Mouse (Mus musculus) heart, postnatal 0 days (tissue): Measurements from ENCODE around the gene Dcdc2b. TPM values are rescaled to one million over a fixed set of nuclear protein-coding genes. Genes with fewer than 3 reads are reported as not detected.
A peak's percentile ranks its signal among the peaks of the same experiment; 100 is the strongest.

Experiments
- ATAC-seq: fragments of 200-750 bp; cut with Nextera tagmentation; 2 replicates; pipeline ENCODE4 v1.8.0; 2017; ENCODE audit warnings: low read depth, moderate number of reproducible peaks, moderate library complexity; ENCODE audit not compliant: insufficient read depth
- DNase-seq: peaks from one replicate; pipeline ENCODE4 v3.0.0-alpha.2; 2016; ENCODE audit warnings: low spot score
- H3K27ac ChIP-seq: fragments of 300-500 bp; sonication (generic); 2 replicates; pipeline ENCODE4 v1.5.1; 2014; ENCODE audit warnings: low read depth, mild to moderate bottlenecking
- H3K27me3 ChIP-seq: fragments of 300-500 bp; sonication (generic); 2 replicates; pipeline ENCODE4 v1.6.1; 2014; ENCODE audit warnings: low read length, mixed read lengths; ENCODE audit not compliant: control insufficient read depth, insufficient read depth
- H3K36me3 ChIP-seq: fragments of 300-500 bp; sonication (generic); replicated peaks from 2 replicates; pipeline ENCODE4 v1.6.1; 2014; ENCODE audit warnings: low read length, mixed read lengths; ENCODE audit not compliant: control insufficient read depth, insufficient read depth
- H3K4me1 ChIP-seq: fragments of 300-500 bp; sonication (generic); 2 replicates; pipeline ENCODE4 v1.6.1; 2014; ENCODE audit warnings: antibody characterized with exemption; ENCODE audit not compliant: control insufficient read depth, insufficient read depth
- H3K4me2 ChIP-seq: fragments of 300-500 bp; sonication (generic); 2 replicates; pipeline ENCODE4 v1.6.1; 2014; ENCODE audit warnings: low read depth, mild to moderate bottlenecking, low read length, moderate library complexity
- H3K4me3 ChIP-seq: fragments of 300-500 bp; sonication (generic); 2 replicates; pipeline ENCODE4 v1.5.1; 2014; ENCODE audit warnings: low read depth, low read length
- H3K9ac ChIP-seq: fragments of 300-500 bp; sonication (generic); replicated peaks from 2 replicates; pipeline ENCODE4 v1.6.1; 2014; ENCODE audit warnings: low read depth, low read length, mixed read lengths
- H3K9me3 ChIP-seq: fragments of 300-500 bp; sonication (generic); replicated peaks from 2 replicates; pipeline ENCODE4 v1.6.1; 2016; ENCODE audit warnings: low read length; ENCODE audit not compliant: control insufficient read depth
- CTCF ChIP-seq: IDR thresholded peaks from 2 replicates; pipeline ENCODE4 v1.5.1; 2016; ENCODE audit warnings: antibody characterized with exemption, control low read depth, low read depth
- EP300 ChIP-seq: IDR thresholded peaks from 2 replicates; pipeline ENCODE4 v1.6.1; 2016; ENCODE audit warnings: antibody characterized with exemption, low read depth
- WGBS: fragments of 180-500 bp; shearing (Covaris S2); extraction: QIAGEN DNeasy Blood & Tissue Kit; methylation state at CpG from one replicate; pipeline ENCODE4 v1.1.7; 2014; 5-methylcytosine and 5-hydroxymethylcytosine counted together
- polyA plus RNA-seq: library from polyadenylated mRNA; unstranded; fragments of >200 nt; fragmentation: Nextera tagmentation; extraction: Ambion mirVana; gene quantifications from 2 replicates; pipeline ENCODE4 v1.2.1, GENCODE M21; 2015
- total RNA-seq: library from RNA; depleted of rRNA; stranded (reverse); fragments of >200 nt; gene quantifications from 2 replicates; pipeline ENCODE4 v1.2.3, GENCODE M21; 2014; ENCODE audit warnings: low replicate concordance; rRNA removed

Dcdc2b gene
- total RNA-seq = 9.8 TPM in 1 of 2 replicates, not detected in the other
- 1.5 and 1.9 TPM in 2 replicates for polyA plus RNA-seq

DNA sequence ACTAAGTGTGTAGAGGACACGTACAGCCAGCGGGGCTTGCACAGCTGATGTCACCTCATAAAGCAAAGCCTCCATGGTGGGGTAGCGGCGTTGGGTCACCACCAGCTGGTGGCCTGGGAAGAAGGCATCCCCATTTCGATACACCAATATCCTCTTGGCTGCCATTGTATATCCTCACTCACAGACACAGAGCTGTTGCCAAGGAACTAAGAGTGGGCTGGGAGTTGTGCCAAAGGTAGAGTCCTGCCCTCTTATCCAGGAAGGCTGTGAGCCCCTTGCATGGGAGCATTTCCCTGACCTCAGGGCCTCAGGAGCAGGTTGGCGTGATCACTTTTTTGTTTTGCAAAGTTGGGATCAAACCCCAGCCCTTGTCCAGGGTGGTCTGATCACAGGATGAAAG lies at the start of gene Dcdc2b:
Dcdc2b (minus strand) TSS at position 165 of the 400 bp plus-strand sequence.
- Histone ChIP-seq H3K4me1 (peaks cover 19% of the 10 kb centered on the region), H3K4me3 (no peak within 1 kb of the TSS), H3K9me3 (no peaks in the 10 kb centered on the region), H3K9ac (no peak within 1 kb of the TSS), H3K4me2 (no peak within 1 kb of the TSS), H3K36me3 (peaks cover 16% of the 10 kb centered on the region), H3K27ac (peak within 1 kb of the TSS; percentile 49), H3K27me3 (no peaks in the 10 kb centered on the region)
- 51% methylated on average over 6 of the region's 6 CpGs for WGBS
- ATAC-seq (no peak), DNase-seq (peak; percentile 81)
- TF ChIP-seq CTCF (no peak), EP300 (no peak)

DNA sequence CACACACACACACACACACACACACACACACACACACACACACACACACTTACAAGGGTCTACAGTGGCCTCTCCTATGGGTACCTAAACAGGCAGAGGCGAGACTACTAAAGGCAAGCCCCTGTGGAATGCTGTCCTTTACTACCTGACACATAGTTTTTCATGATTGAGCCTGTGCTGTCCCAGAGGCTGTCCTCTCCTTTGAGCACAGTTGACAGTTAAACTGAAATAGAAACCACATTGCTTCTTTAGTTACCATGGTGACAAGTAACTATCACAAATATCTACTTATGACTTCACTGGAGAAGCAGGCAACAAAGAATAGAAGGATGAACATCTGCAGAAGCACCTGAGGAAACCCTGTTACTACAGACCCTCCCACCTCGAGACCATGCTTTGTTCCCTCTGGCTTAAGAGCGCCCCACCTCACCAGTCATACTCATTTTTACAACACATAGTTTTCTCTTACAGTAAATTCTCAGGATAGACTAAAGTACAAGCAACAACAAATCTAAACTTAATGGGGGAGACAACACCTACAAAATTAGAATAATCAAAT lies 48.3 kb upstream of the Dcdc2b start:
- Histone ChIP-seq H3K27me3 (no peaks in the 10 kb centered on the region), H3K9me3 (no peaks in the 10 kb centered on the region), H3K36me3 (peaks cover 54% of the 10 kb centered on the region), H3K4me2 (no peak overlapping the region), H3K4me1 (no peaks in the 10 kb centered on the region), H3K27ac (no peak overlapping the region), H3K4me3 (no peak overlapping the region), H3K9ac (no peak overlapping the region)
- no peak for ATAC-seq
- no peak for DNase-seq
- TF ChIP-seq EP300 (no peak), CTCF (no peak)
- WGBS = 79% methylated on average over 3 of the region's 3 CpGs

DNA sequence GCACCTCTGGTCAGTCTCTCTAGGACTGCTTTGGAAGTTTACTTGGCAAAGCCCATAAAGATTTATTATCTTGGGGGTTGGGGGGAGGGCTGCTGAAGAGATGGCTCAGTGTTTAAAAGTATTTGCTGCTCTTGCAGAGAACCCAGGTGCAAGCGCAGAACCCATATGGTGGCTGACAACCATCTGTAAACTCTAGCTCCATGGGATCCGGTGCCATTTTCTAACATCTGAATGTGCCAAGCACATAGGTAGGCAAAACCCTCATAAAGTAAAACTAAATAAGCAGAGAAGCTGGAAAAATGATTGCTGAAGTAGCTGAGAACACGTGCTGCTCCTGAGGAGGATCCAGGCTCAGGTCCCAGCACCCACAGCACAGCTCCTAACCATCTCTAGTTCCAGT lies 47.5 kb upstream of the Dcdc2b start:
- H3K4me3 ChIP-seq = no peak overlapping the region
- TF ChIP-seq EP300 (no peak), CTCF (no peak)
- H3K9ac ChIP-seq = no peak overlapping the region
- 93% methylated on average over 3 of the region's 3 CpGs for WGBS
- ATAC-seq (no peak), DNase-seq (no peak)
- no peaks in the 10 kb centered on the region for H3K9me3 ChIP-seq
- no peak overlapping the region for H3K27ac ChIP-seq
- H3K4me1 ChIP-seq = no peaks in the 10 kb centered on the region
- no peaks in the 10 kb centered on the region for H3K27me3 ChIP-seq
- peaks cover 59% of the 10 kb centered on the region for H3K36me3 ChIP-seq
- no peak overlapping the region for H3K4me2 ChIP-seq

DNA sequence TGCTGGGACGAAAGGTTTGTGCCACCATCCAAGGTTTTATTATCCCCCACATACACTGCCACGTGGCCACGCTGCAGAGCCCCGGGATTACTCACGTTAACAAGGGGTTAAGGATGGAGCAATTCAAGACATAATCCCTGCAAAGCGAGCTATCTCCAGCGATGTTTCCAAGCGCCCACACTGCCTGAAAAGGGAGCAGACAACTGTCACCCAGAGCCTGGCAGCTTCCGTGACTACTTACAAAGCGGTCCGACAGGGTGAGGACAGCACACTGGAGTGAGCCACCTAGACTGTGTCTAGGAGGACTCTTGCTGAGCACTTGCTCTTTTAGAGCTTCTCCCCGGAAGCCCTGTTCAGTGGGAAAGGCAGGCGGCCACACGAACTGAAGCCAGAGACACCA lies 40.7 kb upstream of the Dcdc2b start:
- Histone ChIP-seq H3K36me3 (peaks cover 89% of the 10 kb centered on the region), H3K4me2 (no peak overlapping the region), H3K4me1 (no peaks in the 10 kb centered on the region), H3K27ac (no peak overlapping the region), H3K9ac (no peak overlapping the region), H3K9me3 (no peaks in the 10 kb centered on the region), H3K27me3 (no peaks in the 10 kb centered on the region), H3K4me3 (no peak overlapping the region)
- TF ChIP-seq EP300 = no peak
- TF ChIP-seq CTCF = no peak
- ATAC-seq (no peak), DNase-seq (no peak)
- WGBS = 90% methylated on average over 14 of the region's 14 CpGs

DNA sequence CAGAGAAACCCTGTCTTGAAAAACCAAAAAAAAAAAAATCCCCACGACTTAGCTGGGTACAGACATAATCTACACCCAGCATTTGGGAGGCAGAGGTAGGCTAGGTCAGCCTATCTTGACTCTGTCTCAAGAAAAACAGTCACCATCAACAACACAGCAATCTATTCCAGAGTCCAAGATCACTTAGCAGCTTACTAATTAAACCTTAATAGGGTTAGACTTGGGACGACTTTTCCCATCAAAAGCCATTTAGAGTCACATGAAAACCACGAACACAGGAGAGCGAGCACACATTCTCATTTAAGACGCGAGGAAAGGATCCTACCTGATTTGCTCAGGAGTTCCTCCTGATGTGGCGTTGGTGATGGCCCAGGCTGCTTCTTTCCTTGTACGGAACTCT lies 36.3 kb upstream of the Dcdc2b start:
- Histone ChIP-seq H3K27me3 (no peaks in the 10 kb centered on the region), H3K4me1 (no peaks in the 10 kb centered on the region), H3K4me2 (no peak overlapping the region), H3K4me3 (no peak overlapping the region), H3K9me3 (no peaks in the 10 kb centered on the region), H3K27ac (no peak overlapping the region), H3K9ac (no peak overlapping the region), H3K36me3 (peaks cover 94% of the 10 kb centered on the region)
- ATAC-seq (no peak), DNase-seq (no peak)
- WGBS = 92% methylated on average over 8 of the region's 8 CpGs
- TF ChIP-seq CTCF = no peak
- no peak for TF ChIP-seq EP300

DNA sequence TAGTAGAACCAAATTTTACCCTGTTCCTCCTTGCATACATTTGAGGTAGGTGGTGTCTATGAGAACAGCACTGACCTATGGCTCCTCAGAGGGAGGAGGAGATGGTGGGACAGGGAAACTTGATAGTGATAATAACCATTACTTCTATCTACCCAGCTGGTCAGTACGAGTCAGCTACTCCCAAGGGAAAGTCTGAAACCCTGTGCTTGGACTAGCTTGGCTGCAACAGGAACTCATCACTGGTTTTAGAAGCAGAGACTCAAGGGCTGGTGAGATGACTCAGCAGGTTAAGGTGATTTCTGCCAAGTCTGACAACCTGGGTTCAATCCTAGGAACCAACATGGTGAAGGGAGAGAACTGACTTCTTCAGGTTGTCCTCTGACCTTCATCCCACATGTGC lies 34.6 kb upstream of the Dcdc2b start:
- peaks cover 83% of the 10 kb centered on the region for H3K36me3 ChIP-seq
- no peak overlapping the region for H3K9ac ChIP-seq
- ATAC-seq = no peak

More for the DNA sequence above, 34.6 kb upstream of the Dcdc2b start:
- Histone ChIP-seq H3K4me2 (no peak overlapping the region), H3K9me3 (no peaks in the 10 kb centered on the region), H3K4me1 (no peaks in the 10 kb centered on the region), H3K27ac (no peak overlapping the region), H3K4me3 (no peak overlapping the region), H3K27me3 (no peaks in the 10 kb centered on the region)
- 67% methylated on average over 1 of the region's 1 CpGs for WGBS
- DNase-seq = no peak
- TF ChIP-seq CTCF (no peak), EP300 (no peak)
